Mouse (Mus musculus) C2C12 (cell line): ENCODE data around the gene Ttyh2.

ENCODE experiments used
- CEBPB ChIP-seq: IDR thresholded peaks from one replicate; pipeline ENCODE4 v1.6.1; 2011; ENCODE audit warnings: low read depth, mild to moderate bottlenecking, control low read depth, moderate library complexity
- CTCF ChIP-seq: IDR thresholded peaks from one replicate; pipeline ENCODE4 v1.5.1; 2011; ENCODE audit not compliant: control insufficient read depth, insufficient read depth, insufficient read length
- FOSL1 ChIP-seq: IDR thresholded peaks from one replicate; pipeline ENCODE4 v1.8.0; 2011; ENCODE audit warnings: mild to moderate bottlenecking, low read length; ENCODE audit not compliant: poor library complexity, insufficient read depth, severe bottlenecking
- MAX ChIP-seq: IDR thresholded peaks from one replicate; pipeline ENCODE4 v1.6.1; 2011; ENCODE audit warnings: mild to moderate bottlenecking, control low read depth
- MYOD1 ChIP-seq: IDR thresholded peaks from one replicate; pipeline ENCODE4 v1.6.1; 2011; ENCODE audit warnings: low read depth; ENCODE audit not compliant: control insufficient read depth, insufficient read length
- MYOG ChIP-seq: IDR thresholded peaks from one replicate; pipeline ENCODE4 v1.6.1; 2011; ENCODE audit not compliant: control insufficient read depth, insufficient read length; ENCODE audit errors: extremely low read depth
- USF1 ChIP-seq: IDR thresholded peaks from one replicate; pipeline ENCODE4 v1.6.1; 2011; ENCODE audit warnings: low read depth, mild to moderate bottlenecking, control low read depth, moderate library complexity

GRCm38 (mm10) chr11:114652531-114652930 is 22.7 kb upstream of the Ttyh2 start:
- no peak for TF ChIP-seq CTCF
- TF ChIP-seq USF1, result no peak
- no peak for TF ChIP-seq MAX
- TF ChIP-seq CEBPB, result no peak
- no peak for TF ChIP-seq MYOD1
- TF ChIP-seq MYOG, result no peak
- no peak for TF ChIP-seq FOSL1
